Mouse (Mus musculus): Measurements from ENCODE around the gene Rpl27.

Rpl27 gene

Small RNA genes lying within 50 kb of the gene (microRNA-seq; reads per million reads assigned to microRNA genes)
- 0.11 to 0.62 reads per million in 2 experiments for gene Mir6929

All from adrenal gland (tissue).